Mouse (Mus musculus): ENCODE data around the gene Coa5. TPM values are rescaled to one million over a fixed set of nuclear protein-coding genes. Genes with fewer than 3 reads are reported as not detected.

The Coa5 gene
- total and polyA plus RNA-seq, 3 experiments, result 46.8 to 113 (median 100.0) TPM

GRCm38 (mm10) chr1:37368125-37368524, 61.8 kb downstream of the Coa5 start:
- no peak for DNase-seq

Other genes with a start within 250 kb of the Coa5 start
- gene Cnga3, start 215.7 kb downstream of the Coa5 start, total RNA-seq (2021), result 1 to 10 TPM; 1.1 to 2.6 TPM
- gene Cnga3, start 215.7 kb downstream of the Coa5 start, polyA plus RNA-seq (2012; rRNA removed), result 0.32 and 0.61 TPM in 2 replicates
- gene Inpp4a, start 130.2 kb downstream of the Coa5 start, total RNA-seq (2021), result 10 to 100 TPM; 19.1 to 23.6 TPM
- gene Inpp4a, start 130.2 kb downstream of the Coa5 start, polyA plus RNA-seq (2012; rRNA removed), result 13.3 and 14.0 TPM in 2 replicates
- gene Unc50, start within 50 bp of the Coa5 start, total RNA-seq (2021), result 10 to 100 TPM; 51.4 to 70.3 TPM
- 77.0 and 88.5 TPM in 2 replicates for gene Unc50, start within 50 bp of the Coa5 start, polyA plus RNA-seq (2012; rRNA removed)
- gene Mgat4a, start 110.9 kb upstream of the Coa5 start, total RNA-seq (2021), result 1 to 10 TPM; 5.5 to 9.0 TPM
- 1.4 and 1.6 TPM in 2 replicates for gene Mgat4a, start 110.9 kb upstream of the Coa5 start, polyA plus RNA-seq (2012; rRNA removed)